ENCODE assay signal across 23 mouse cellular contexts in the genomic region with DNA sequence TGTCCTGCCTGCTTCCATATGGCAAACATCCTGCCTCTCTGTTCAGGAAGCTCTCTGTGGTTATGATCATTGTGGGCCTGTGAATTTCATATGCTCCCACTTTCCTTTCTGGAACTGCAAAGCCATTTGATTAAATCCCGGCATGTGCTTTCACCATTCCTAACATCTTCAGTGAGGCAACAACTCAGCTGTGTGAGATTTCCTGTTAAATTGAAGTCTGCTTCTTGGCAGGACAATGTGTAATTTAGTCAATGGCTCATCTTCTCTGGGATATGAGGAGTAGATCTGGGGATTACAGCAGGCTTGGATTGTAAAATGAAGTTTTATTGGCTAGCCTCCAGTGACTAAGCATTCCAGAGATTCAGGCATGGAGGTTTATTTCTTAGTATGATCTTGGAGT.
DNase-seq lines count a peak whose midpoint lies in the region; ATAC-seq and TF ChIP-seq lines count a peak whose summit lies in the region.
"Had no signal": no experiment of that assay in that cellular context is flagged by ENCODE, and none has a peak within 500 bp of the region (broad histone marks: within the 10 kb centered on the region; RNA-seq: fewer than 3 reads in every experiment).

No protein-coding gene starts in this region.

- no peaks in the 10 kb centered on the region for H3K36me3 ChIP-seq in embryonic facial prominence, embryonic 14.5 days (ENCODE audit: control insufficient read depth, insufficient read depth, low read length)
- no peaks in the 10 kb centered on the region for H3K36me3 ChIP-seq in embryonic facial prominence, embryonic 10.5 days (replicated peaks)
- no peaks in the 10 kb centered on the region for H3K36me3 ChIP-seq in limb, embryonic 13.5 days
- no peaks in the 10 kb centered on the region for H3K36me3 ChIP-seq in limb, embryonic 10.5 days
- H3K36me3 ChIP-seq in limb, embryonic 14.5 days (ENCODE audit: control insufficient read depth, insufficient read depth, low read length), result no peaks in the 10 kb centered on the region
- H3K36me3 ChIP-seq: embryonic facial prominence, embryonic 12.5 days; hindbrain, embryonic 12.5 days; hindbrain, embryonic 15.5 days had no signal

- H3K27me3 ChIP-seq in embryonic facial prominence, embryonic 14.5 days (replicated peaks; ENCODE audit: control insufficient read depth, insufficient read depth, low read length), result no peaks in the 10 kb centered on the region
- H3K27me3 ChIP-seq in embryonic facial prominence, embryonic 10.5 days (replicated peaks; ENCODE audit: low read depth, poor library complexity, severe bottlenecking), result no peaks in the 10 kb centered on the region
- H3K27me3 ChIP-seq in limb, embryonic 13.5 days, result no peaks in the 10 kb centered on the region
- H3K27me3 ChIP-seq in limb, embryonic 10.5 days (ENCODE audit: low read depth, poor library complexity, severe bottlenecking), result no peaks in the 10 kb centered on the region
- H3K27me3 ChIP-seq in limb, embryonic 14.5 days (ENCODE audit: control insufficient read depth, insufficient read depth, low read length), result no peaks in the 10 kb centered on the region
- H3K27me3 ChIP-seq: embryonic facial prominence, embryonic 12.5 days; forebrain, embryonic 13.5 days; hindbrain, embryonic 12.5 days; hindbrain, embryonic 15.5 days had no signal

- H3K9ac ChIP-seq in embryonic facial prominence, embryonic 14.5 days (ENCODE audit: low read depth, low read length), result no peak overlapping the region
- no peak overlapping the region for H3K9ac ChIP-seq in limb, embryonic 13.5 days
- H3K9ac ChIP-seq in limb, embryonic 14.5 days (ENCODE audit: low read depth, low read length, severe bottlenecking), result no peak overlapping the region
- H3K9ac ChIP-seq: embryonic facial prominence, embryonic 12.5 days; forebrain, embryonic 13.5 days; hindbrain, embryonic 12.5 days; hindbrain, embryonic 15.5 days had no signal

- DNase-seq in embryonic facial prominence, embryonic 14.5 days (ENCODE audit: low spot score), result peak; percentile 30
- no peak for DNase-seq in embryonic facial prominence, embryonic 10.5 days (ENCODE audit: low spot score)
- peak in 1 of 2 experiments; percentile 7 for DNase-seq in layer of hippocampus, adult 2 months (ENCODE audit: low spot score in 2 of 2)
- no peak for DNase-seq in layer of hippocampus, postnatal 25 days (ENCODE audit: extremely low spot score in 1 of 2, low spot score in 1 of 2)
- DNase-seq in limb, embryonic 10.5 days (ENCODE audit: low spot score), result no peak
- DNase-seq in limb, embryonic 14.5 days (ENCODE audit: low spot score), result peak; percentile 46
- no peak for DNase-seq in spleen, adult 18-20 months
- DNase-seq: adrenal gland, adult 8-10 months; adrenal gland, postnatal 25 days; cerebellum, adult 2 months; cerebellum, adult 9-11 months; cerebellum, postnatal 36 days; gastrocnemius, postnatal 10 days; heart, adult 11 months had no signal

- TF ChIP-seq POLR2A in limb, embryonic 14.5 days (IDR thresholded peaks at IDR 0.05; ENCODE audit: borderline replicate concordance, extremely low read depth, insufficient read depth, insufficient read length), result no peak

- no peaks in the 10 kb centered on the region for H3K4me1 ChIP-seq in embryonic facial prominence, embryonic 14.5 days (ENCODE audit: control insufficient read depth, insufficient read depth, low read length)
- H3K4me1 ChIP-seq in embryonic facial prominence, embryonic 10.5 days, result no peaks in the 10 kb centered on the region
- no peaks in the 10 kb centered on the region for H3K4me1 ChIP-seq in limb, embryonic 13.5 days
- no peaks in the 10 kb centered on the region for H3K4me1 ChIP-seq in limb, embryonic 10.5 days
- no peaks in the 10 kb centered on the region for H3K4me1 ChIP-seq in limb, embryonic 14.5 days (ENCODE audit: control insufficient read depth, insufficient read depth, low read length)
- H3K4me1 ChIP-seq: embryonic facial prominence, embryonic 12.5 days; forebrain, embryonic 13.5 days; hindbrain, embryonic 12.5 days; hindbrain, embryonic 15.5 days had no signal

- H3K4me2 ChIP-seq in embryonic facial prominence, embryonic 14.5 days (ENCODE audit: low read depth, low read length), result no peak overlapping the region
- H3K4me2 ChIP-seq in limb, embryonic 13.5 days (replicated peaks), result no peak overlapping the region
- H3K4me2 ChIP-seq in limb, embryonic 14.5 days (replicated peaks; ENCODE audit: low read depth, low read length, severe bottlenecking), result no peak overlapping the region
- H3K4me2 ChIP-seq: embryonic facial prominence, embryonic 12.5 days; forebrain, embryonic 13.5 days; heart, embryonic 11.5 days; hindbrain, embryonic 12.5 days; hindbrain, embryonic 15.5 days had no signal

- TF ChIP-seq CTCF in layer of hippocampus, adult 2 months (conservative IDR thresholded peaks at IDR 0.05), result no peak

- no peak overlapping the region for H3K27ac ChIP-seq in embryonic facial prominence, embryonic 14.5 days (replicated peaks; ENCODE audit: low read depth, low read length)
- H3K27ac ChIP-seq in embryonic facial prominence, embryonic 10.5 days (replicated peaks), result no peak overlapping the region
- H3K27ac ChIP-seq in layer of hippocampus, adult 2 months, result peak overlapping the region; percentile 46; the same call in 1 of the 2 replicates
- H3K27ac ChIP-seq in limb, embryonic 13.5 days, result no peak overlapping the region
- no peak overlapping the region for H3K27ac ChIP-seq in limb, embryonic 10.5 days
- H3K27ac ChIP-seq in limb, embryonic 14.5 days (replicated peaks; ENCODE audit: low read depth, low read length), result no peak overlapping the region
- H3K27ac ChIP-seq: embryonic facial prominence, embryonic 12.5 days; forebrain, embryonic 13.5 days; hindbrain, embryonic 12.5 days; hindbrain, embryonic 15.5 days had no signal

- H3K4me3 ChIP-seq in embryonic facial prominence, embryonic 14.5 days (ENCODE audit: low read depth, low read length), result no peak overlapping the region
- no peak overlapping the region for H3K4me3 ChIP-seq in embryonic facial prominence, embryonic 10.5 days
- H3K4me3 ChIP-seq in layer of hippocampus, adult 2 months, result no peak overlapping the region
- H3K4me3 ChIP-seq in limb, embryonic 13.5 days, result no peak overlapping the region
- no peak overlapping the region for H3K4me3 ChIP-seq in limb, embryonic 10.5 days
- no peak overlapping the region for H3K4me3 ChIP-seq in limb, embryonic 14.5 days (replicated peaks; ENCODE audit: low read length)
- H3K4me3 ChIP-seq: embryonic facial prominence, embryonic 12.5 days; erythroblast, embryonic 14.5 days; forebrain, embryonic 13.5 days; hindbrain, embryonic 12.5 days; hindbrain, embryonic 15.5 days had no signal

- H3K9me3 ChIP-seq in embryonic facial prominence, embryonic 14.5 days (ENCODE audit: control insufficient read depth, low read length), result no peaks in the 10 kb centered on the region
- no peaks in the 10 kb centered on the region for H3K9me3 ChIP-seq in embryonic facial prominence, embryonic 10.5 days
- no peaks in the 10 kb centered on the region for H3K9me3 ChIP-seq in limb, embryonic 13.5 days
- no peaks in the 10 kb centered on the region for H3K9me3 ChIP-seq in limb, embryonic 10.5 days (replicated peaks)
- H3K9me3 ChIP-seq in limb, embryonic 14.5 days (ENCODE audit: control insufficient read depth, low read length), result no peaks in the 10 kb centered on the region
- H3K9me3 ChIP-seq: embryonic facial prominence, embryonic 12.5 days; forebrain, embryonic 13.5 days; hindbrain, embryonic 12.5 days; hindbrain, embryonic 15.5 days had no signal

- 69% methylated on average over 1 of the region's 1 CpGs for WGBS in embryonic facial prominence, embryonic 14.5 days
- WGBS in embryonic facial prominence, embryonic 10.5 days, result 89% methylated on average over 1 of the region's 1 CpGs
- 71% methylated on average over 1 of the region's 1 CpGs for WGBS in limb, embryonic 13.5 days
- 97% methylated on average over 1 of the region's 1 CpGs for WGBS in limb, embryonic 10.5 days
- 66% methylated on average over 1 of the region's 1 CpGs for WGBS in limb, embryonic 14.5 days

- ATAC-seq in embryonic facial prominence, embryonic 14.5 days (ENCODE audit: low read depth), result no peak
- peak; percentile 54; the same call in 1 of the 2 replicates for ATAC-seq in limb, embryonic 13.5 days (ENCODE audit: low FRiP score, low read depth)
- peak; percentile 23; the same call in 1 of the 2 replicates for ATAC-seq in limb, embryonic 14.5 days (ENCODE audit: low FRiP score, low read depth)
- ATAC-seq: activated CD4-positive, CD25-positive, alpha-beta regulatory T cell, adult 4 months; forebrain, embryonic 13.5 days; forebrain, embryonic 16.5 days had no signal

Comparison
In these comparisons a context has a peak if more than half of its experiments do, and no peak if none do; other contexts are left out.
1. DNase-seq: peak in embryonic facial prominence, embryonic 14.5 days (single experiment) and limb, embryonic 14.5 days (single experiment); none in embryonic facial prominence, embryonic 10.5 days (single experiment), layer of hippocampus, postnatal 25 days (0 of 2), limb, embryonic 10.5 days (single experiment) and spleen, adult 18-20 months (0 of 2).